Mouse (Mus musculus): ENCODE results near the gene Col19a1. TPM values are rescaled to one million over a fixed set of nuclear protein-coding genes. Genes with fewer than 3 reads are reported as not detected.

Gene Col19a1
- polyA plus RNA-seq, 1 experiment from 2014 or later: 0.80 TPM

DNA sequence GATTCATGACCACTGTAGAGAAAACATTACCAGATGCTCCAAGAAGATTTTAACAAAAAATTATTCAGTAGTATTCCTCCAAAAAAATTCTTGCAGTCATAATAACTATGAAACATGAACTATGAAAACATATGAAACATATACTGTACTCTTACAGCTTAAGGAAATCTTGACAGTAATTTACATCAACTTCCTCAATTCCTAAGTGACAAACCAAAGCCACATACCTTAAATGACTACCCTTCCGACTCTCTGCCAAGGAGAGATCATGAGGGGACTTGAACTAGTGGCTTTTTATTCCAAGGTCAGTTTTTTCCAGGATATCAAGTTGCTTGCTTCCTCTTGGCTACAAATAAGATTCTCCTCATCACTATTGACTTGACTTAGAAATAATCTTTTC is 39.7 kb downstream of the Col19a1 start:
- Histone ChIP-seq H3K4me2 (no peak overlapping the region), H3K36me3 (replicated peaks) (no peaks in the 10 kb centered on the region), H3K27ac (no peak overlapping the region), H3K4me1 (no peaks in the 10 kb centered on the region), H3K9me3 (no peaks in the 10 kb centered on the region), H3K4me3 (replicated peaks) (no peak overlapping the region), H3K27me3 (no peaks in the 10 kb centered on the region), H3K9ac (no peak overlapping the region)
- no peak for ATAC-seq (ENCODE audit: low FRiP score)
- whole genome bisulfite sequencing: 81% methylated on average over 1 of the region's 1 CpGs

DNA sequence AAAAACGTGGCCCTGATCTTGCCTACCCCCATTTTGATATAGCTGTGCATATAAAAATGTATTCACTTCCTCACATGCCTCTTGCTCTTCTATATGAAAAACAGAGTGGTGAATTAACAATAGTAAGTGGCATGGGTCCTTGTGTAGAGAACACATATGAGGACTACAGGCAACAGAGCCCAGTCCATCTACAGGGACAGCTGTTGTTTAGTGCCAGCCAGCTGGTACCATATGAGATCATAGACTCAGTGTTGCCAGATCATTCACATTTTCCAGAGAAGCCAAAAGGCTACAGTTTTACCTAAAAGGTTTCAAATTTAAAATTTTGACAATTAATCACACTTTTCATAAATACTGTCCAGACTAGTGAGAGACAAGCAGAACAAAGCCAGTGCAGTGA is 47.4 kb downstream of the Col19a1 start:
- Histone ChIP-seq H3K27me3 (no peaks in the 10 kb centered on the region), H3K4me2 (no peak overlapping the region), H3K4me1 (no peaks in the 10 kb centered on the region), H3K27ac (no peak overlapping the region), H3K9ac (no peak overlapping the region), H3K9me3 (no peaks in the 10 kb centered on the region), H3K36me3 (replicated peaks) (no peaks in the 10 kb centered on the region), H3K4me3 (replicated peaks) (no peak overlapping the region)
- WGBS: 86% methylated on average over 1 of the region's 1 CpGs
- no peak for ATAC-seq (ENCODE audit: low FRiP score)

DNA sequence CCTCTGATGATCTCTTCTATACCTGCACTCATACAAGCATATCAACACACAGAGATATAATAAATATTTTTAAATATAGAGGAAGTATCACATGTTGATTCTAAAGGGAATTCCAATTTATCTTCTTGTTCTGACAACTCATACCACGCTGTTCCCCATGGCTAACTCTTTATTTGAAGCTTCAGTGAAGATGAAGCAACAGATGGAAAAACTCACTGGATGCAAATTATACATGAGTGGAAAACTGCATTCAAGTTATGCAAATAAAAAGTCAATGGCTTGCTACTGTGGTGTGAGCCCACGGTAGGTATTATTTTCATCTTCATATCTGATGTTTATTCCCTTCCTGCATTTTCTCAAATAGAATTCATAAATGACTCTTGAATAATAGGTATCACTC is 60.1 kb downstream of the Col19a1 start:
- no peak overlapping the region for H3K9ac ChIP-seq
- no peak overlapping the region for H3K27ac ChIP-seq
- no peak overlapping the region for H3K4me2 ChIP-seq
- 94% methylated on average over 2 of the region's 2 CpGs for WGBS
- H3K4me3 ChIP-seq (replicated peaks): no peak overlapping the region
- H3K36me3 ChIP-seq (replicated peaks): no peaks in the 10 kb centered on the region
- no peak for ATAC-seq (ENCODE audit: low FRiP score)
- no peaks in the 10 kb centered on the region for H3K9me3 ChIP-seq
- H3K27me3 ChIP-seq: no peaks in the 10 kb centered on the region
- H3K4me1 ChIP-seq: no peaks in the 10 kb centered on the region

DNA sequence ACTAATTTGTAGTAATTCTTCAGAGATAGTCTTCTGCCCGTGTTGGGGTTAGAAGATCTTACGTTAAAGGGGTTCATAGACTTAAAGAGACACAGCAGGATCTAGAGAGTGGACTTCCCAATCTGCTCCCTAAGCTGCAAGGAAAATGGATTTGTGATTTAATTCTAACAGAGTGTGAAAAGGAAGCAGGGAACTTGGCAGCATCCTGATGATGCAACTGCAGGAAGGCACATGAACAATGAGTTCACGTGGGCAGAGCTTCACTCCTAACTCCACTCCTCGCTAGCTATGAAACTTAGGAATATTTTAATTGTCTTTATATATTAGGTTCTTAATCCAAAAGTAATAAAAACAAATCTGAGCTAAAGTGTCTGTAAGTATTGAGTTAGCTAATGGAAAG is 69.8 kb downstream of the Col19a1 start:
- H3K4me3 ChIP-seq (replicated peaks): no peak overlapping the region
- H3K9ac ChIP-seq: no peak overlapping the region
- no peak overlapping the region for H3K4me2 ChIP-seq
- H3K4me1 ChIP-seq: no peaks in the 10 kb centered on the region
- no peak for ATAC-seq (ENCODE audit: low FRiP score)
- WGBS: 85% methylated on average over 4 of the region's 4 CpGs
- no peak overlapping the region for H3K27ac ChIP-seq
- no peaks in the 10 kb centered on the region for H3K27me3 ChIP-seq
- H3K36me3 ChIP-seq (replicated peaks): no peaks in the 10 kb centered on the region
- no peaks in the 10 kb centered on the region for H3K9me3 ChIP-seq

DNA sequence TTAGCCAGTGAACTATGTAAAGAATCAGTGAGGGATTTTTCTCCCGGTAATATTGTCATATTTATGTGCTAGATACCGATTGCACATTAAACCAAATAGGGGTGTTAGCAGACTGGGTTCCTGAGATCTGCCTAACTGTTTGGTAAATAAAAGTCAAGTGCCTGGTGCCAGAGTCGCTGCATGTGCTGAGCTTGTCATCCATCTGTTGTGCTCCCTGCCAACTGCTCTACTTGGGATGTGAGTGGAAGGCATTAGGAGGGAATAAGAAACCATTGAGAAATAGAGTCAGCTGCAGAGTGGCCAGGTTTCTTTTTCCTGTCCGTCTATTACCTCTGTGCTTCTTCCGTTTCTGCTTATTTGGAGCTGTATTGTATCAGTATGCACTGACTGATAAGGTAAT is 71.9 kb downstream of the Col19a1 start:
- ATAC-seq (ENCODE audit: low FRiP score): no peak
- WGBS: 87% methylated on average over 5 of the region's 5 CpGs
- H3K27me3 ChIP-seq: no peaks in the 10 kb centered on the region
- no peak overlapping the region for H3K9ac ChIP-seq
- H3K4me2 ChIP-seq: no peak overlapping the region
- no peaks in the 10 kb centered on the region for H3K9me3 ChIP-seq
- no peak overlapping the region for H3K4me3 ChIP-seq (replicated peaks)
- no peak overlapping the region for H3K27ac ChIP-seq
- H3K4me1 ChIP-seq: no peaks in the 10 kb centered on the region
- no peaks in the 10 kb centered on the region for H3K36me3 ChIP-seq (replicated peaks)

DNA sequence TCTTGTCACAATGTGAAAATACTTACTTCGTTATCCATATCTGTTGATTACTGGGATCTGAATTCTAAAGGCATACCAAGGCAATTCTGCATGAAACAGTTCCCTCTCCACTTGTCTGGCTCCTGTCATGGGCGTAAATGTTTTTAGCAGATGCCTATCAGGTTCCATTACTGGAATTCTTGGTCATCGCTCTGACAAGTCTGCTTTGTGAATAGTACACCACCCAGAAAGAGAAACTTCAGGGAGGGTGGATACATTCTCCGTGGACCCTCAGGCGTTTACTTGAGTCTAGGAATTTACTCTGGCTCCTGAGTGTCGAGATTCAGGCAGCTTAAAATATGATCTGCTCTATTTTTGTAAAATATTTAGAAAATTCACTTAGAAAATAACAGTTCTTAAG is 75.7 kb downstream of the Col19a1 start:
- Histone ChIP-seq H3K4me3 (replicated peaks) (no peak overlapping the region), H3K4me2 (no peak overlapping the region), H3K9ac (no peak overlapping the region), H3K36me3 (replicated peaks) (no peaks in the 10 kb centered on the region), H3K4me1 (no peaks in the 10 kb centered on the region), H3K9me3 (no peaks in the 10 kb centered on the region), H3K27ac (no peak overlapping the region), H3K27me3 (no peaks in the 10 kb centered on the region)
- WGBS: 76% methylated on average over 6 of the region's 6 CpGs
- ATAC-seq (ENCODE audit: low FRiP score): no peak

DNA sequence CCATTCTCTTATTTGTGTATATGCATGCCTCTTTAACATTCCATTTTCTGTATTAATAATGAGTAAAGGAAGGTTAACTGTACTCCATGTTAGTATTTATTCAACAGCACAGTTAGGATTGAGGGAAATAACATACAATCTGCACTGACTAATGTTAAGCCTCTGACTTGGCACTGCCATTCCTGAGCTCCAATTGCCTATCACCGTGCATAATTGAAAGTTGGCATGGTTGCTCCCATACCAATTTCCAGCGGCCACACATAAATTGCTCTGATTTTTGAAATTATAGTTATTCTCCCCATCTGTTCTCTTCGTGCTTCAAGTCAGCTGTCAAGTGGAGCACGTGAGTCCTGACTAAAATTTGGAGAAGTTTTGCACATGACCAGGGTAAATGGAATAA is 91.9 kb downstream of the Col19a1 start:
- 89% methylated on average over 4 of the region's 4 CpGs for WGBS
- no peak overlapping the region for H3K4me3 ChIP-seq (replicated peaks)
- H3K9ac ChIP-seq: no peak overlapping the region
- no peaks in the 10 kb centered on the region for H3K4me1 ChIP-seq
- no peak overlapping the region for H3K27ac ChIP-seq
- no peak for ATAC-seq (ENCODE audit: low FRiP score)
- H3K27me3 ChIP-seq: no peaks in the 10 kb centered on the region
- no peak overlapping the region for H3K4me2 ChIP-seq
- H3K36me3 ChIP-seq (replicated peaks): no peaks in the 10 kb centered on the region
- no peaks in the 10 kb centered on the region for H3K9me3 ChIP-seq

DNA sequence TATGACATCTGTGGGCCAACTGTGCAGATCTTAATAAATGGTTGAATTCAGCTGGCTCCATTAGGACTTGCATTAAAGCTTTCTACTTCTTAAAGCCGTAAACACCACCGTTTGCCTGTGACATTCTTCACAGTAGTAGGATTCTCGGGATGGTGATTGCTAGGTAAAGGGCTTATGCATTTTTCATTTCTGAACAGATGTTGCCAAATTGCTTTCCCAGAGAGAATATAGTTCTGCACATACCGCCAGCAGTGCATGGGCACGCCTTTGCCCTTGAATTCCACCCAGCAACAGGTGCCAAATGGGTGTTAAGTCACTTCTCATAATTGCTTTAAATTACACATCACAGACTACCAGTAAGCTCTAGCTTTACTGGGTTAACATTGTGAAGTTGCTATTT is 103.1 kb downstream of the Col19a1 start:
- H3K4me1 ChIP-seq: no peaks in the 10 kb centered on the region
- WGBS: 79% methylated on average over 5 of the region's 5 CpGs
- no peak for ATAC-seq (ENCODE audit: low FRiP score)

DNA sequence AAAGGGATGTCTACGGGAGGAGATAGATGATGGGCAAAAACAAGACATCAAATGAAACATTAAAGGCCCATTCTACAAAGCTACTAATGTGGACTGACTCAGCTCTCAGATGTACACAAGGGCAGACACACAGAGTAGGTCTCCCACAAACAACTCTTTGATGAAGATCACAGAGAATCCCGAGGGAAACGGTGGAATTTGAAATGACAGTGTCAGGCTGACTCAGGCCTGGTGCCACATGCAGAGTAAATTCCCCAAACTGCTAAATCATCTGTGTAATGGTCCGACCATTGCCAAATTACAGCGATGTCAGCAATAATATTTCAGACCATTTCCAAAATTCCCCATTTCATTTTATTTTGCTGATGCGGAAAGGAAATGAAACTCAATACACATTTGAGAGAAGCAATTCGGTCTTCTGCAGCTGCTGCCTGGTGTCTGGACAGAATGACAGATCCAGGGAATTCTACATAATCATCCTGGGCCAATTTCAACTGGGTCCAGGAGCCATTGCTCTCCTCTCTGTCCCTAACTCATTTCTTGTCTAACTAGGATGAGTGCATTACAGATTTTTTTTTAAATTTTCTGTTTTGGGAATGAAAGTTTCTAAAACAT is 116.1 kb downstream of the Col19a1 start:
- Histone ChIP-seq H3K27me3 (no peaks in the 10 kb centered on the region), H3K27ac (no peak overlapping the region), H3K9me3 (no peaks in the 10 kb centered on the region), H3K4me1 (no peaks in the 10 kb centered on the region), H3K4me2 (no peak overlapping the region), H3K36me3 (replicated peaks) (no peaks in the 10 kb centered on the region), H3K4me3 (replicated peaks) (no peak overlapping the region), H3K9ac (no peak overlapping the region)
- ATAC-seq (ENCODE audit: low FRiP score): no peak
- WGBS: 87% methylated on average over 7 of the region's 7 CpGs

More for the DNA sequence above, 103.1 kb downstream of the Col19a1 start:
- Histone ChIP-seq H3K4me3 (replicated peaks) (no peak overlapping the region), H3K9ac (no peak overlapping the region), H3K9me3 (no peaks in the 10 kb centered on the region), H3K4me2 (no peak overlapping the region), H3K36me3 (replicated peaks) (no peaks in the 10 kb centered on the region), H3K27ac (no peak overlapping the region), H3K27me3 (no peaks in the 10 kb centered on the region)

DNA sequence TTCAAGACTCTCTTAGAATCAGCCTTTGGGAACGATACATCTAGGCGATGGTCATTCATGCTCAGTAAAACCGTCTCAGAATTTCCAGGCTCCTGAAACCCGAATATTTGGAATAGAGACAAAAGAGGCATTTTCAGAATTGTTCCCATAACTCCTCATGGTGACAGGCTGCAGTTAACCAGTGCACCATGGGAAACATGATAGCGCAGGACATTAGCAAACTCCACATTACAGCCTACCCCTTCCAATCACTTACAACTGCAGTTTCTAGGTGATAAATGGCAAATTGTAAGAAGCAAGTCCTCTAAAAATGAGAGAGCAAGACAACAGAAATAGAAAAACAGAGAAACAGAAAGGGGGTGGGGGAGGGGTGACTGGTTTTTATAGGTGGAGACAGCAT is 116.6 kb downstream of the Col19a1 start:
- Histone ChIP-seq H3K36me3 (replicated peaks) (no peaks in the 10 kb centered on the region), H3K4me3 (replicated peaks) (no peak overlapping the region), H3K27me3 (no peaks in the 10 kb centered on the region), H3K4me2 (no peak overlapping the region), H3K9ac (no peak overlapping the region), H3K27ac (no peak overlapping the region), H3K4me1 (no peaks in the 10 kb centered on the region), H3K9me3 (no peaks in the 10 kb centered on the region)
- ATAC-seq (ENCODE audit: low FRiP score): no peak
- 86% methylated on average over 5 of the region's 5 CpGs for WGBS

DNA sequence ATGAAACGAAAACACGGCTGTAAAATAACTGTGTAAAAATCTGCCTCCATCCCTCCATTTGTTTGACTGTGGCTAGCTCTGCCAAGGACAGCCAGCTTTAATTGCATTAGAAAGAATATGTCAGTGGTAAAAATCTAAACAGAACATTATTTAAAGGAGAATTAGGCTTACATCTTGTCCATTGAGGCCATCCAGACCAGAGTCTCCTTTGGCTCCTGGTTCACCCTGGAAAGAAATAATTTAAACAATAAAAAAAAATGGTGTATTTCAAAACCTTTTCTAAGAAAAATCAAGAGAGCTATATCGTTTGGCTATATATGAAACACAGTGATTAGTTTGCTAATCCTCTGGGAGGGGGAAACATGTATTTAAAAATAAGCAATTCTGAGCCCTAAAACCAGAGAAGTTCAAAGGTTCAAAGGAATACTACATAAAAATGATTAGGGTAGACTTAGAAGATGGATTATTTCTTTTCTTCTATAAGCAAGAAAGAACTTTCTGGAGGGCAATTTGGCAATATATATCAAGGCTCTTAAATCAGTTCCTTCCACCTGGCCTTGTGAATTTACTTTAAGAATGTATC is 125.9 kb downstream of the Col19a1 start:
- Histone ChIP-seq H3K4me2 (no peak overlapping the region), H3K9me3 (no peaks in the 10 kb centered on the region), H3K4me1 (no peaks in the 10 kb centered on the region), H3K4me3 (replicated peaks) (no peak overlapping the region), H3K27me3 (no peaks in the 10 kb centered on the region), H3K27ac (no peak overlapping the region), H3K36me3 (replicated peaks) (no peaks in the 10 kb centered on the region), H3K9ac (no peak overlapping the region)
- 82% methylated on average over 3 of the region's 3 CpGs for WGBS
- no peak for ATAC-seq (ENCODE audit: low FRiP score)

DNA sequence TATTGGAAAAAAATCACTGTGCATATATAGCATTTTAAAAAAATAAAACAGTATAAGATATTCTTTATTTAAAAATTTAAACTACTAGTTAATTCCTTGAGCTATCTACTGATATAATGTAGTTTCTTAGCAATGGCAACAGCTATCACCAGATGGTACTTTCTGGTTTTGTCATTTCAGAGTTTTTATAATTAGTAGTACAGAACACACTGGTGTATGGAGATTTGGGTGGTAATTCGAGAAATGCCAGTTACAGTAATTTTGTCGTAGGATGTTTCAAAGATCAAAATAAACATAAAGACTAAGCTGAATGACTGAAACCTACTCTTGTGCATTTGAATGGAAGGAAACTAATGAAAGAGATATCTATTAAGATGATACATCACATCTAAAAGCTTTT is 129.3 kb downstream of the Col19a1 start:
- WGBS: 88% methylated on average over 2 of the region's 2 CpGs
- H3K36me3 ChIP-seq (replicated peaks): no peaks in the 10 kb centered on the region
- H3K27me3 ChIP-seq: no peaks in the 10 kb centered on the region
- H3K4me1 ChIP-seq: 0 out of 2 replicates have a peak, but pooled peaks cover 4% of the 10 kb centered on the region
- ATAC-seq (ENCODE audit: low FRiP score): no peak
- H3K9me3 ChIP-seq: no peaks in the 10 kb centered on the region
- no peak overlapping the region for H3K4me2 ChIP-seq
- H3K9ac ChIP-seq: no peak overlapping the region
- H3K4me3 ChIP-seq (replicated peaks): no peak overlapping the region
- H3K27ac ChIP-seq: no peak overlapping the region

DNA sequence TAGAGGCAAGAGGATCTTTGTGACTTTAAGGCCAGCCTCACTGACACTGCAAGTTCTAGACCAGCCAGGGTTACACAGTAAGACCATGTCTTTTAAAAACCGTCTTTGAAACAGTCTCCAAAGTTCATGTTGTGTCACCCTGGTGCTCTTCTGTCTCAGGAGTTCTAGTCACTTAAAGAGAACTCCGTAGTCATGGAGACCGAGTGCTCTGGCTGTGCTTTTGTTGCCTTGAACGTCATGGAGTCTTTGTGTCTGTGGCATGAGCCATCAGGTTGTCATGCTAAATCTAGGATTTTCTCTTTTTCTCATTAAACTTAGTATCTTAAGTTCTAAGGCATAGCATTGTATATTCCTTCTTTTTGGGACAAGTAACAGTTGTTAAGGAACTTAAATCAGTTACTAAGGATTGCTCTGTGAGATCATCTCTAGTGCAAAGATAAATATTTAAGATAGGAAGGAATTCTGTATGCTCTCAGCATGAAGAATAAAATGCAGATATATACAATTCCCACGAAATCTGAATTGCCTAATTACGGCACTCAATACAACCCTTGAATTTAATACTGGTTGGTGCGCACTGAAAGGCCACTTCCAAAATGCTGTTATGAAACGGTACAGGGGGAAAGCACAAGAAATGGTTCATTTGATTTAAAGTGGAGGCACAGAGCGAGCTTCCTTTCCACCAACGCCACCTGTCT is 134.6 kb downstream of the Col19a1 start:
- H3K4me3 ChIP-seq (replicated peaks): no peak overlapping the region
- no peak overlapping the region for H3K9ac ChIP-seq
- 37% methylated on average over 10 of the region's 10 CpGs for WGBS
- no peaks in the 10 kb centered on the region for H3K9me3 ChIP-seq
- H3K27me3 ChIP-seq: no peaks in the 10 kb centered on the region
- no peak for ATAC-seq (ENCODE audit: low FRiP score)
- no peak overlapping the region for H3K4me2 ChIP-seq
- no peaks in the 10 kb centered on the region for H3K36me3 ChIP-seq (replicated peaks)
- H3K4me1 ChIP-seq: peaks cover 11% of the 10 kb centered on the region
- H3K27ac ChIP-seq: no peak overlapping the region
